Mouse (Mus musculus) embryonic fibroblast, embryonic 13.5 days (primary cell): ENCODE measurements around the gene Ctsl. TPM values are rescaled to one million over a fixed set of nuclear protein-coding genes. Genes with fewer than 3 reads are reported as not detected.

Experiments
- H3K27ac ChIP-seq: 2 replicates; pipeline ENCODE4 v1.5.1; 2012; ENCODE audit warnings: low read length, control low read depth, inconsistent platforms; ENCODE audit not compliant: insufficient read depth
- H3K4me1 ChIP-seq: 2 replicates; pipeline ENCODE4 v1.6.1; 2011; ENCODE audit warnings: low read length; ENCODE audit not compliant: control insufficient read depth, insufficient read depth
- H3K4me3 ChIP-seq: 2 replicates; pipeline ENCODE4 v1.5.1; 2011; ENCODE audit warnings: mild to moderate bottlenecking, control low read depth, low read length; ENCODE audit not compliant: insufficient read depth
- CTCF ChIP-seq: IDR thresholded peaks from 2 replicates; pipeline ENCODE4 v1.5.1; 2011; ENCODE audit warnings: mild to moderate bottlenecking, control low read depth, low read length, moderate library complexity, borderline replicate concordance; ENCODE audit not compliant: insufficient read depth
- POLR2A ChIP-seq: IDR thresholded peaks from 2 replicates; pipeline ENCODE4 v1.6.1; 2011; ENCODE audit warnings: low read depth, mild to moderate bottlenecking, control low read depth, low read length, moderate library complexity
- polyA plus RNA-seq: library from polyadenylated mRNA; stranded (reverse); fragments of >200 nt; gene quantifications from 2 replicates; pipeline ENCODE4 v1.2.4, GENCODE M21; 2011; ENCODE audit warnings: low read depth; ENCODE audit not compliant: missing spikeins, insufficient read length

Gene Ctsl
- polyA plus RNA-seq, 1 experiment = 713 TPM

DNA sequence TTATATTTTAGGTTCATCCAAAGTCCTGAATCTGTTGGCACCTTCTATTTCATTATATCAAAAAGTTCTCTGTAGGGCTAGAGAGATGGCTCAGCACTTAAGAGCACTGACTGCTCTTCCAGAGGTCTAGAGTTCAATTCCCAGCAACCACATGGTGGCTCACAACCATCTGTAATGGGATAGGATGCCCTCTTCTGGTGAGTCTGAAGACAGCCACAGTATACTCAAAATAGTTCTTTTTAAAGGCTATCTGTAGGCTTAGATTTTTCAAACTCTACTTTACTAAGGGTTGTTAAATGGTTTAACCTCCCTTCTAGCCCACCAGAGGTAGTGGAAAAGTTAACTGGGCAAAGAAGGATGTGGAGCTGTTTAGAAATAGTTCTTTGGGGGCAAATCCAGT lies 50.9 kb downstream of the Ctsl start:
- H3K27ac ChIP-seq = no peak overlapping the region
- H3K4me1 ChIP-seq = no peaks in the 10 kb centered on the region
- no peak overlapping the region for H3K4me3 ChIP-seq
- TF ChIP-seq CTCF (no peak), POLR2A (no peak)

DNA sequence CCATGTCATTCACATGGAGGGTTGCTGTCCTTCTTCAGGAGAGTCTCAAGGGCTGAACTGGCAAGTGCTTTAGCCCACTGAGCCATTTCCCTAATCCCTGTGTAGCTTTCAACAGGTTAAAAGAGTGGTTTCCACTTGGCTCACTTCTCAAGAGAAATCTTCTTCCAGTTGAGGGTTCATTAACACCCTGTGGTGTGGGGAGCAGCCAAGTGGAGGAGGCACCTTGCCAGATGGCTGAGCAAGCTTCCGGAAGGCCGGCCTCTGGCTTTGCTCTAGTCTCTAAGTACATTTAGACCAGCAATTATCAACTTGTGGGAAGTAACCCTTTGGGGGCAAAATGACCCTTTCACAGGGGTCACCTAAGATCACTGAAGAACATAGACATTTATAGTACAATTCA lies 52.3 kb downstream of the Ctsl start:
- no peak overlapping the region for H3K27ac ChIP-seq
- TF ChIP-seq CTCF (no peak), POLR2A (no peak)
- no peak overlapping the region for H3K4me3 ChIP-seq
- H3K4me1 ChIP-seq = no peaks in the 10 kb centered on the region

DNA sequence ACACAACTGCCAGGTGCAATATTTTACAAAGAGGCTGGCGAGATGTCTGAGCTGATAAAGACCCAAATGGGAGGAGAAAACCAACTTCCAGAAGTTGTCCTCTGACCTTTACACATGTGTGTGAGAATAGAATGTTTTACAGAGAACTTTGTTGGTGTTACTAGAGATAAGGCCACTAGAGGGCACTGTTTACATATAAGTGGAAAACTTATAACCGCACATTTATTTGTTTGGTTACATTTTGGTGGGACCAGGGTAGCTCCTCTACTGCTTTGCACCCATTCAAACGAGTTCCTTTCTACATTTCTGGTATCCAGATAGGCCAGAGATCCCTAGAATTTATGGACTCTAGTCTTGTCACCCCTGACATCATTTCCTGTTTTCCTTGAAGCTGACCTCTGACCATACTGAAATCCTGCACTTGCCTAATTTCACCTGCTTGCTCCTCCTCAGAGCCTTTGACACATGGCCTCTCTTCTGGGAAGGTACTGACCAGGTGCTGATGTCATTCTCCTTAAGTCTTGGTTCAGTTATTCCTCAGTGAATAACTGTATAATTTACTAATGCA lies 55.1 kb downstream of the Ctsl start:
- Histone ChIP-seq H3K4me1 (0 out of 2 replicates have a peak, but pooled peaks cover 7% of the 10 kb centered on the region), H3K4me3 (no peak overlapping the region), H3K27ac (no peak overlapping the region)
- TF ChIP-seq CTCF (no peak), POLR2A (no peak)

DNA sequence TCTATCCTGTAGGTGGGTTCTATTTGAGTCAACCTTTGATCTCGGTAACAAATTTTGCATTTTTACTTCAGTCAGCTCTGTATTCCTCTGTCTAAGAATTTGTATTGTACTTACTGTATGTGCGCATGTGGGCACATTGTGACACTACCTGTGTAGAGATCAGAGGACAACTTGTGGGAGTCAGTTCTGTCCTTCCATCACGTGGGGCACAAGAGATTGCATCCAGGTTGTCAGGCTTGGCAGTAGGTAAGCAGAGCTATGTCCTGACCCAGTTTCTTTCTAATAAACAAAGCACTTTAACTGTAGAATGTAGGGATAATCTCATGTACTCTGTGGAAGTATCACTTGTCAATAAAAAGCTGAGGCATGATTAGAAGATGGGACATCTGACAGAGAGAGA lies 56.6 kb downstream of the Ctsl start:
- Histone ChIP-seq H3K27ac (no peak overlapping the region), H3K4me3 (no peak overlapping the region), H3K4me1 (0 out of 2 replicates have a peak, but pooled peaks cover 8% of the 10 kb centered on the region)
- TF ChIP-seq POLR2A (no peak), CTCF (no peak)

DNA sequence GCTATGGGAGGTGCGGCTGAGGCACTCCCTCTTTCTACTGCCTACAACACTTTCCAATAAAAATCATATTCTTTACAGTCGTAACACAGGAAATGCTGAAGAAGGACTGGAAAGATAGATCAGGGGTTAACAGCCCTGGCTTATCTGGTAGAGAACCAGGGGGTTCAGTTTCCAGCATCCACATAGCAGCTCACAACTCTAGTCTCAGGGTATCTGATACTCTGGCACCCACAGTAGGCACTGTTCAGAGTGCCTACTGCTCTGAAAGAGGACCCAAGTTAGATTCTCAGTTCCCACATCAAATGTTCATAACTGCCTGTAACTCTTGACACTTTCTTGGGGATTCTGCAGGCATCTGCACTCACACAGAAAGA lies 57.8 kb downstream of the Ctsl start:
- TF ChIP-seq POLR2A = no peak; the same call in 1 of the 2 replicates
- no peak for TF ChIP-seq CTCF
- H3K27ac ChIP-seq = no peak overlapping the region
- H3K4me1 ChIP-seq = 0 out of 2 replicates have a peak, but pooled peaks cover 8% of the 10 kb centered on the region
- peak overlapping the region; percentile 8; the same call in 1 of the 2 replicates for H3K4me3 ChIP-seq

DNA sequence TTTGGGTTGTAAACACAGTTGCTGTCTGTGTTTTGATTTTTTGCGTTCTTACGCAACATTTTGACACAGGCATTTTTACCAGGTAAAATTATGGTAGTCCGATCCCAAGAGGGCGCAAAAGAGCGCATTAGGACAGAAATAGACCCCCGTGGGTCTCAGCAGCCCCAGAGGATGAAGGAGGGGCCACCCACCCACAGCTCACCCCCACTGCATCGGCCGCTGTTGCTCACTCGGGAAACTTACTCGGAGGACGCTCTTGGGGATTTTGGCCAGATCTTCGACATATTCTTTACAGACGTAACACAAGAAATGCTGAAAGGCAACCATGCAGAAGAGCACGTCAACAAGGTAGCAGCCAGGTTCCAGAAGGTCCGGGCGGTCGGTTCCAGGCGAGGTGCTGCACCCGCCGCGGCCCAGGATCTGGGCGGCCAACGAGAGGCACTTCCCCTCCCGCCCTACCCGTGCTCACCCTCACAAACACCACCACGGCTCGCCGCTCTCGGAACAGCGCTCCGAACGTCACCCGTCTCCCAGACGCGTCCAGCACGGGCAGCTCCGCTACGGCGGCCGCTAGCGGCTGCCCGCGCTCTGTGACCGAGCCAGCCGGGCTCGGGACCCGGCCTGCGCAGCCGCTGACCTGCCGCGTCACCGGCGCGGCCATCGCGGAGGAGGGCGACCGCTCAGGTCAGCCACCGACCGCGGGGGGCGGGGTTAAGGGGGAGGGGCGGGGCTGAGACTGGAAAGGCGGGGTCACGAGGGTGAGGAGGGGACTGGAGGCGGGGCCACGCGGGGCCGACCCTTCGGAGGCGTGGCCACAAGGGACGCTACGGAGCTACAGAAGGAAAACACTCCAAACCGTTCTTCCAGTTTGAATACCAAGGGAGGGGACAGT lies 58.4 kb downstream of the Ctsl start, which contains the start of gene Aaed1:
Gene Aaed1 (minus strand): TSS at position 687 of the 892 bp plus-strand sequence.
- Histone ChIP-seq H3K4me1 (0 out of 2 replicates have a peak, but pooled peaks cover 8% of the 10 kb centered on the region), H3K27ac (peak within 1 kb of the TSS; percentile 44), H3K4me3 (peak within 1 kb of the TSS; percentile 78)
- peak; percentile 71; the same call in 1 of the 2 replicates for TF ChIP-seq POLR2A
- no peak for TF ChIP-seq CTCF

DNA sequence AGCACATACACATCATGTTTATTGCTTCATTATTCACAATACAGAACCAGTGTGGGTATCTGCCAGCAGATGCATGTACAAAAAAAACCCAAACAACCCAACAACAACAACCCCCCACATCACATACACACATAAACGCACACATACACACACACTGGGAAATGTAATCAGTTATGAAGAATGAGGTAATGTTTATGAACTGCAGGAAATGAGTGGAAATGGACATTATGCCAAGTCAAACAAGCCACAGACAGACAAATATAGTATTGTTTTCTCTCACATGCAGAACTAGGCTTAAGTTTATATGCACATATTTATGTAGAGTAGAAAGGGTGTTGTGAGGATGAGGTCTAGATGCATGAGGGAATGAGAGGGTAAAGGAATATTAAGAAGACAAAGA lies 59.4 kb downstream of the Ctsl start:
- peak overlapping the region; percentile 25; the same call in 1 of the 2 replicates for H3K4me3 ChIP-seq
- H3K4me1 ChIP-seq = 0 out of 2 replicates have a peak, but pooled peaks cover 8% of the 10 kb centered on the region
- no peak overlapping the region for H3K27ac ChIP-seq
- TF ChIP-seq POLR2A (no peak), CTCF (no peak)

DNA sequence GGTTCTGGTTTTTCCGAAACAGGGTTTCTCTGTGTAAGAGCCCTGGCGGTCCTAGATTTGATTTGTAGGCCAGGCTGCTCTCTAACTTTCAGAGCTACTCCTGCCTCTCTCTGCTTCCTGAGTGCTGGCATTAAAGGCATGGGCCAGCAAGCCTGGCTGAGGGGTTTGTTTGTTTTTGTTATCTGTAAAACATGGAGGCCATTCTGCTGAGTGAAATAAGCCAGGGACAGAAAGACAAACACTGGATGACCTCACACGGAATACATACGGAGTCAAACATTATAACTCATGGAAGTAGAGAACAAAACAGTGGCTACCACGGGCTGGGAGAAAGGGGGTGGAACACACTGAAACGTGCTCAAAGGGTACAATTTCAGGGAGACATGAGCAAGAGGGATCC lies 60.1 kb downstream of the Ctsl start:
- H3K27ac ChIP-seq = no peak overlapping the region

DNA sequence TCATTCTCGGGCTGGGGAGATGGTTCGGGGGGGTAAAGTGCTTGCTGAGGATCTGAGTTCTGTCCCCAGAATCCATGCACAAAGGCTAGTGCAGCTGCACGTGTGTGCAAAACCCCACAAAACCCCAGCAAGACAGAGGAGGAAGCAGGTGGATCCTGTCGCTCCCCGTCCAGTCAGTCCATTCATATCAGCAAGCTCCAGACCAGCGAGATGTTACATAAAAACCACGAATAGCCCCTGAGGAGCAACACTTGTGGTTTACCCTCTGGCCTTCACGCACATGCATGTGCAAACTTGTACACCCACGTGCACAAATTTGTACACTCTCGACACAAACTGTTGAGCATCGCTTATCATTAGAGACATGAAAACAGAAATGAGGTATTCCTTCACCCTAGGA lies 60.8 kb downstream of the Ctsl start:
- H3K27ac ChIP-seq = no peak overlapping the region
- H3K4me3 ChIP-seq = no peak overlapping the region
- TF ChIP-seq POLR2A (no peak), CTCF (no peak)
- peaks cover 10% of the 10 kb centered on the region; the same call in 1 of the 2 replicates for H3K4me1 ChIP-seq

More for the DNA sequence above, 60.1 kb downstream of the Ctsl start:
- TF ChIP-seq POLR2A (no peak), CTCF (no peak)
- Histone ChIP-seq H3K4me3 (no peak overlapping the region), H3K4me1 (peaks cover 10% of the 10 kb centered on the region; the same call in 1 of the 2 replicates)

Other genes with a start within 250 kb of the Ctsl start
- gene Slc35d2, start 241.5 kb downstream of the Ctsl start, polyA plus RNA-seq = 12.8 and 14.1 TPM in 2 replicates
- 18.6 and 21.2 TPM in 2 replicates for gene Zfp367, start 217.7 kb downstream of the Ctsl start, polyA plus RNA-seq
- 25.6 and 26.5 TPM in 2 replicates for gene Habp4, start 209.1 kb downstream of the Ctsl start, polyA plus RNA-seq
- 18.5 and 20.1 TPM in 2 replicates for gene Cdc14b, start 95.6 kb downstream of the Ctsl start, polyA plus RNA-seq
- gene Aaed1, start 58.2 kb downstream of the Ctsl start, polyA plus RNA-seq = 36.8 and 41.0 TPM in 2 replicates
- 4.5 and 7.0 TPM in 2 replicates for gene Cdk20, start 61.4 kb upstream of the Ctsl start, polyA plus RNA-seq
- not detected in 2 replicates for gene Fam240b, start 126.9 kb upstream of the Ctsl start, polyA plus RNA-seq